Mouse (Mus musculus): ENCODE measurements around the gene Tln1.

GRCm38 (mm10) chr4:43580721-43581120 is 18.2 kb upstream of the Tln1 start:
- no peak for TF ChIP-seq USF1 (IDR thresholded peaks at IDR 0.05; ENCODE audit: low read depth)
- TF ChIP-seq POLR2AphosphoS2 (IDR thresholded peaks at IDR 0.05; ENCODE audit: insufficient read length, low read depth), result no peak
- TF ChIP-seq POLR2A (IDR thresholded peaks at IDR 0.05; ENCODE audit: insufficient read length, low read depth), result no peak
- TF ChIP-seq E2F4 (IDR thresholded peaks at IDR 0.05; ENCODE audit: insufficient read depth), result no peak
- no peak for TF ChIP-seq MYOD1 (IDR thresholded peaks at IDR 0.05; ENCODE audit: control insufficient read depth in 1 of 3, insufficient read length in 2 of 3, low read depth in 2 of 3)

Measured in myocyte (in vitro differentiated cells).